Mouse (Mus musculus): ENCODE data around the gene Ikzf3. TPM values are rescaled to one million over a fixed set of nuclear protein-coding genes. Genes with fewer than 3 reads are reported as not detected.

Ikzf3 gene
- polyA plus RNA-seq, 1 experiment from 2014 or later: 0.07 TPM

GRCm38 (mm10) chr11:98555124-98555700 lies 9.4 kb upstream of the Ikzf3 start:
- WGBS: 73% methylated on average over 12 of the region's 12 CpGs
- H3K4me1 ChIP-seq: peaks cover 11% of the 10 kb centered on the region
- H3K27ac ChIP-seq: no peak overlapping the region
- H3K36me3 ChIP-seq (replicated peaks): no peaks in the 10 kb centered on the region
- no peak for DNase-seq (ENCODE audit: extremely low spot score, low spot score)
- H3K9me3 ChIP-seq: no peaks in the 10 kb centered on the region; the same call in 1 of the 2 replicates
- H3K27me3 ChIP-seq (ENCODE audit: poor library complexity, severe bottlenecking): peaks cover 9% of the 10 kb centered on the region
- no peak overlapping the region for H3K4me3 ChIP-seq

DNA sequence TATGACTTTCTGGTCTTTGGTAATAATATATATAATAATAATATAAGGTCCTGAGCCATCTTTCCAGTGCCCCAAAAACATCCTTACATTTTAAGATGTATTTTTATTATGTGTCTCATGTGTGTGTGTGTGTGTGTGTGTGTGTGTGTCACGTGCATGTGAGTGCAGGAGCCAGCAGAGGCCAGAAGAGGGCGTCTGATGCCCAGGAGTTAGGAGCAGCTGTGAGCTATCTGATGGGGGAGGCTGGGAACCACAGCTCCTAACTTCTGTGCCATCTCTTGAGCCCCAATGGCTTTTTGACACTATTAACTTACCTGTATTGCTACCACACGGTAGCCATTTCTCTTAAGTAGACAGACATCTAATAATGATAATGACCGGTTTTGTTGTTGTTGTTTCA lies 8.1 kb upstream of the Ikzf3 start:
- Histone ChIP-seq H3K9me3 (no peaks in the 10 kb centered on the region; the same call in 1 of the 2 replicates), H3K36me3 (replicated peaks) (no peaks in the 10 kb centered on the region), H3K4me3 (no peak overlapping the region), H3K27me3 (ENCODE audit: poor library complexity, severe bottlenecking) (peaks cover 21% of the 10 kb centered on the region), H3K4me1 (peaks cover 11% of the 10 kb centered on the region), H3K27ac (no peak overlapping the region)
- 90% methylated on average over 4 of the region's 4 CpGs for WGBS
- DNase-seq (ENCODE audit: extremely low spot score, low spot score): no peak

- 2% methylated on average over 51 of the region's 51 CpGs for WGBS
- peaks cover 49% of the 10 kb centered on the region for H3K27me3 ChIP-seq (ENCODE audit: poor library complexity, severe bottlenecking)
- H3K4me3 ChIP-seq: peak within 1 kb of the TSS; percentile 66
- peak within 1 kb of the TSS; percentile 88 for H3K27ac ChIP-seq
- DNase-seq (ENCODE audit: extremely low spot score, low spot score): peak; percentile 93
- peaks cover 11% of the 10 kb centered on the region for H3K4me1 ChIP-seq
- no peaks in the 10 kb centered on the region; the same call in 1 of the 2 replicates for H3K9me3 ChIP-seq
- no peaks in the 10 kb centered on the region for H3K36me3 ChIP-seq (replicated peaks)
These were observed 5.4 kb upstream of the Ikzf3 start, which contains the start of gene Zpbp2 for GRCm38 (mm10) chr11:98550975-98551828. Gene Zpbp2 (plus strand): TSS chr11:98551097.

DNA sequence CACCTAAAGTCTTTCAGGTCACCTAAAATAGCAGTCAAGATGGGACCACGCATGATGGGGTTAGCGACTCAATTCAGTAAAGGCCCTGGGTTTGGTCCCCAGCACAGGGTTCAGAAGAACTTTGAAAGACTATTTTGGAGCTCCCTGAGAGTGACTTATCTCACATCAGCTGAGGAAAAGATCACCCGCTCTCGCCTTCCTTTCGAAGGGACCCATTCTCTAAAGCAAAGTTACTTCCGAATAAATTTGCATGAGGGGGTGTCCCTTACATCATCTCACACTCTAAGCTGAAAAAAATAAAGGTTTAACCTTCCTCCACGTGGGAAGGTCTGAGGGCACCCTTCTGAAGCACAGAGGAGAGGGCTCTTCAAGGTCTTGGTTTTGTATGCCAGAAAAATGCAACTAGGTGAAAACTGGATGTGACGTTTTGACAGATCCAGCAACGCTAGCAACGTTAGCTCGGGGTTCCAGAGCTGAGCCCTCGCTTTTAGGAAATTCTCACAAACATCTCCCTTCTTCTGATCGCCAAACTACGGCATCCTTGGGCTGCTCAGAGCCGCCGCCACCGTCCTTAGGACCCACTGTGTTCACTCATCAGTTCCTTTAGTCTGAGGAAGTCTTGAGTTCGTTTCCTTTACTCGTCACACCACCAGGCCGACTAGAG lies 4.6 kb upstream of the Ikzf3 start:
- H3K36me3 ChIP-seq (replicated peaks): no peaks in the 10 kb centered on the region
- peak overlapping the region; percentile 88 for H3K27ac ChIP-seq
- H3K27me3 ChIP-seq (ENCODE audit: poor library complexity, severe bottlenecking): peaks cover 56% of the 10 kb centered on the region
- H3K4me3 ChIP-seq: peak overlapping the region; percentile 66
- peaks cover 17% of the 10 kb centered on the region for H3K4me1 ChIP-seq
- H3K9me3 ChIP-seq: no peaks in the 10 kb centered on the region; the same call in 1 of the 2 replicates
- WGBS: 19% methylated on average over 20 of the region's 20 CpGs
- no peak for DNase-seq (ENCODE audit: extremely low spot score, low spot score)

DNA sequence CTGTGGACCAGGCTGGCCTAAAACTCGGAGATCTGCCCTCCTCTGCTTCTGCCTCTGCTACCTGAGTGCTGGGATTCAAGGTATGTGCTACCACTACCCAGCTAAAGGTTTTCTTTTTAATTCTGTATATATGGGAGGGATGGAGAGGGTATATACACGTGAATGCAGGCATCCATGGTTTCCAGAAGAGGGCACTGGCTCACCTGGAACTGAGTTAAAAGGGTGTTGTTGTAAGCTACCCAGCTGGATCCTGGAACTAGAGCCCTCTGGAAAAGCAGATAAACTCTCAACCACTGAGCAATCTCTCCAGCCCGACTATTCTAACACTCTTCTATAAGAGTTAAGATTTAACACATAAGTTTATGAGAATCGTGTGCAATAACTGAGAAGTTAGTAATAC lies 3.5 kb upstream of the Ikzf3 start:
- no peaks in the 10 kb centered on the region; the same call in 1 of the 2 replicates for H3K9me3 ChIP-seq
- H3K4me3 ChIP-seq: no peak overlapping the region
- H3K27ac ChIP-seq: no peak overlapping the region
- no peaks in the 10 kb centered on the region for H3K36me3 ChIP-seq (replicated peaks)
- H3K4me1 ChIP-seq: peaks cover 20% of the 10 kb centered on the region
- 73% methylated on average over 4 of the region's 4 CpGs for WGBS
- no peak for DNase-seq (ENCODE audit: extremely low spot score, low spot score)
- peaks cover 67% of the 10 kb centered on the region for H3K27me3 ChIP-seq (ENCODE audit: poor library complexity, severe bottlenecking)

DNA sequence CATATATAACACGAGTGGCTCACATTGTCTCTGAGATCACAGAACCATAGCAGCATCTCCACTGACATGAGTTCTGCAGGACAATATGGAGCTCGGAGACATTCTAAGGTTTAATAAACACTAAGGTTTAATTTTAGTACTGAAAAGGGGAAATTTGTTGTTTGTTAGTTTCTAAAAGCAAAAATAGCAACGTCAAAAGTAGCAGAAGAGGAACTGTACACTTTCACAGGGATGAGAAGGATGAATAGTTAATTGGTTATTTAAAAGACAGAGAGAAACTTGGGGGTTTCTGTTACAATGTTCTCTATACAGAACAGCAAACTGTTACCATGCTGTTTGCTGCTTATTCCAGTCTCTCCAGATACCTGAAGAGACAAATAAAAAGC lies 1.5 kb upstream of the Ikzf3 start:
- Histone ChIP-seq H3K27me3 (ENCODE audit: poor library complexity, severe bottlenecking) (peaks cover 88% of the 10 kb centered on the region), H3K9me3 (no peaks in the 10 kb centered on the region), H3K4me3 (no peak overlapping the region), H3K36me3 (replicated peaks) (no peaks in the 10 kb centered on the region), H3K4me1 (peaks cover 20% of the 10 kb centered on the region), H3K27ac (no peak overlapping the region)
- no peak for DNase-seq (ENCODE audit: extremely low spot score, low spot score)
- WGBS: 53% methylated on average over 3 of the region's 3 CpGs

DNA sequence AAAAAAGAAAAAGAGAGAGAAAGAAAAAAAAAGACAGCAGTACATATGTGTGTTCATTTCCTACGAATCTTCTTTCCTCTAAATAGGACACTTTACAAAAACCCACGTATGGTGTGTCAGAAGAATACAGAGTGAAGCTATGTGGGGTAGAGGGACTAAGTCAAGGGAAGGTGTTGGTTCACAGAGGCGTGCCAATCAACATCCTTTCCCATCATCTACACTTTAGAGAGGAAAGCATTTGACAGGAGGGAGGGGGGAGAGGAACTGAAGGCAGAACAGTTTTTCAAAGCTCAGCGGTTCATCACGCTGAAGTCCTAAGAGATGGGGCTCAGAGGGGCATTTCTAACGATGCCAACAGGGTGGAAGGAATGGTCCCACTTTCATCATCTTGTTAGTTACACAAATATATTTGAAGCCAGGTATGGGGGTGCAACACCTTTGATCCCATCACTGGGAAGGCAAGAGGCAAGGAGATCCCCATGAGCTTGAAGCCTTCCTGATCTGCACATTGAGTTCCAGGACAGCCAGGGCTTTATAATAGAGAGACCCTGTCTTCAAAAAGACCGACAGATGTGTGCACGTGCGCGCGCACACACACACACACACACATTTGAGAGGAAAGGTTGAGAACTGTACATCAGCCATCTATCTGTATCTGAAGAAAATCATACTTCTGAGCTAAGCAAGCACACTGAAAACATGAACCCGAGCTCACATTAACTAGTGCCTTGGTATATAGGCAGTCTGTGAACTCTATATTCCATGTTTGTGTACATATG lies 887 bp upstream of the Ikzf3 start:
- Histone ChIP-seq H3K27me3 (ENCODE audit: poor library complexity, severe bottlenecking) (peaks cover 89% of the 10 kb centered on the region), H3K27ac (no peak overlapping the region), H3K4me1 (peaks cover 19% of the 10 kb centered on the region), H3K9me3 (no peaks in the 10 kb centered on the region), H3K36me3 (replicated peaks) (no peaks in the 10 kb centered on the region), H3K4me3 (no peak overlapping the region)
- 46% methylated on average over 12 of the region's 12 CpGs for WGBS
- no peak for DNase-seq (ENCODE audit: extremely low spot score, low spot score)

DNA sequence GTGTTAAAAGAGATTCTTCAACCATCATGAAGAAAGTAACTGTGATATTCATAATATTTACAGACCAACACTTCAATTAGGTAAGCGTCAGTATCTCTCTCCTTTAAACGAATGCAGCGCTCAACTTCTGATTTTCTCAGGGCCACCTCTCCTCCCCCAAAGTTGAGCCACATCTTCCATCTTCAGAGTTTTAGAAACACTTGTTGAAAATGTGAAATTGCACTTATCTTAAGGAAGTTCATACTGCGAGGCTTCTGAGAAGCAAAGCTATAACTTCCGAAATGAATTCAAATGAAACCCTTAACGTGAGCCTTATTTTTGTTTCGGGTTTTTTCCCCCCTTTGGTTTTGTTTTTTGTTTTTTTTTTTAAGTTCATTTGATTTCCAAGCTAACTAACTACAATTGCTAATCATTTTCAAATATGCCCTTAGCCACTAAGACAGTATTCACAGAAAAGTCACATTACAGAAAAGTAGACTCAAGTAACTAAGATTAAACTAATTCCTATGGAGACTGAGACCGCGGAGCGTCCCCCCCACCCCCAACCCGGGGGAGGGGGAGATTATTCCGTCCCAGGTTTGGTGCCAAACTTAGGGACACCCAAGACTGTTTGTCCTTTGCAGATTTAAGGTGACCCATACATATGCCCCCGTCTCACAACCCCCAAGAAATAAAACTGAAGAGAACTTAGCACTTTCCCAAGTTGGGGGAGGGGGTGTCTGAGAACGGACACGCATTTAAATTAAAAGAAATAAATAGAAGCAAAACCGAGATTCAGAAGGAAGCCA lies 747 bp downstream of the Ikzf3 start:
- WGBS: 4% methylated on average over 16 of the region's 16 CpGs
- Histone ChIP-seq H3K9me3 (peaks cover 3% of the 10 kb centered on the region; the same call in 1 of the 2 replicates), H3K27ac (no peak overlapping the region), H3K36me3 (replicated peaks) (no peaks in the 10 kb centered on the region), H3K4me1 (peaks cover 9% of the 10 kb centered on the region), H3K27me3 (ENCODE audit: poor library complexity, severe bottlenecking) (peaks cover 92% of the 10 kb centered on the region), H3K4me3 (peak overlapping the region; percentile 55)
- DNase-seq (ENCODE audit: extremely low spot score, low spot score): no peak

DNA sequence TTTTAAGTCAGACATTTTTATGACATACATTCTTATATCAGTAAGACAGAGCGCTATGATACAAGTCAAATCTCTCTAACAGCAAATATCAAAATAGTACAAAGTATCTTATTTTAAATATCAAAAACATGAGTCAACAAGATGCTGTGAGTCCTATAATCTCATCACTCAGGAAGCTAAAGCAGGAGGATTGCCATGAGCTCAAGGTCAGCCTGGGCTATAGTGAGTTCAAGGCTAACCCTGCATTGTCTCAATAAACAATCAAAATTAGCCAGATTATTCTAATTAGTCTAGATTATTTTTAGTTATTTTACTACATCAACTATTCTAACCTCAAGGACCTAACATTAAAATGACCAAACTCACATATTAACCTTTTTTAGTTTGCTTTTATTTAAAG lies 2.4 kb downstream of the Ikzf3 start:
- H3K27ac ChIP-seq: no peak overlapping the region
- DNase-seq (ENCODE audit: extremely low spot score, low spot score): no peak
- H3K9me3 ChIP-seq: peaks cover 7% of the 10 kb centered on the region; the same call in 1 of the 2 replicates
- WGBS: 87% methylated on average over 1 of the region's 1 CpGs
- H3K36me3 ChIP-seq (replicated peaks): no peaks in the 10 kb centered on the region
- H3K4me3 ChIP-seq: no peak overlapping the region
- peaks cover 9% of the 10 kb centered on the region for H3K4me1 ChIP-seq
- peaks cover 75% of the 10 kb centered on the region for H3K27me3 ChIP-seq (ENCODE audit: poor library complexity, severe bottlenecking)

- peaks cover 66% of the 10 kb centered on the region for H3K27me3 ChIP-seq (ENCODE audit: poor library complexity, severe bottlenecking)
These were observed 3.3 kb downstream of the Ikzf3 start for GRCm38 (mm10) chr11:98542553-98542952.

DNA sequence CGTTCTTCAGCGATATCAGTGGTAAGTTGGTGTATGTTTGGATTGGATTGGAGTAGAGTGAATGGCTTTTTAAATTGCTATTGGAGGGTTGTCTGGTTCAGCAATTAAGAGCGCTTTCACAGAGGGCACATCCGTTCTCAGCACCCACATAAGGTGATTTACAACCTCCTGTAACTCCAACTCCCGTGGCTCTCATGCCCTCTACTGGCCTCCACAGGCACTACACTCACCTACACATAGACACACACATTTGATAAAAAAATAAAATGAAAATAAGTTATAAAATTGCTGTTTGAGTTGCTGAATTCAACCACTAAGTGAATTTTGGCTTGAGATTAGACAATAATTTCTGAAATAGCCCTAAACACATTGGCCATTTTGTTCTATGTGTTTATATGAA lies 5.5 kb downstream of the Ikzf3 start:
- Histone ChIP-seq H3K27ac (no peak overlapping the region), H3K36me3 (replicated peaks) (no peaks in the 10 kb centered on the region), H3K9me3 (peaks cover 7% of the 10 kb centered on the region; the same call in 1 of the 2 replicates), H3K4me1 (peaks cover 2% of the 10 kb centered on the region), H3K27me3 (ENCODE audit: poor library complexity, severe bottlenecking) (peaks cover 44% of the 10 kb centered on the region), H3K4me3 (no peak overlapping the region)
- WGBS: 81% methylated on average over 5 of the region's 5 CpGs
- no peak for DNase-seq (ENCODE audit: extremely low spot score, low spot score)

More at GRCm38 (mm10) chr11:98542553-98542952, 3.3 kb downstream of the Ikzf3 start:
- no peak overlapping the region for H3K4me3 ChIP-seq
- DNase-seq (ENCODE audit: extremely low spot score, low spot score): no peak
- H3K36me3 ChIP-seq (replicated peaks): no peaks in the 10 kb centered on the region
- WGBS: 78% methylated on average over 8 of the region's 8 CpGs
- no peak overlapping the region for H3K27ac ChIP-seq
- peaks cover 9% of the 10 kb centered on the region for H3K4me1 ChIP-seq
- H3K9me3 ChIP-seq: peaks cover 7% of the 10 kb centered on the region; the same call in 1 of the 2 replicates
